Mouse (Mus musculus) 3134 (cell line): ENCODE measurements around the gene Adarb2.

ENCODE experiments used
- DNase-seq: peaks from one replicate; pipeline ENCODE4 v3.0.0-alpha.2; 2011; ENCODE audit warnings: low spot score; ENCODE audit not compliant: insufficient read length; ENCODE audit errors: extremely low read depth

Gene Adarb2

GRCm38 (mm10) chr13:8484592-8485272 lies 282.1 kb downstream of the Adarb2 start:
- DNase-seq = no peak

GRCm38 (mm10) chr13:8487756-8488434 lies 285.2 kb downstream of the Adarb2 start:
- no peak for DNase-seq

GRCm38 (mm10) chr13:8493363-8493762 lies 290.7 kb downstream of the Adarb2 start:
- DNase-seq = no peak

DNA sequence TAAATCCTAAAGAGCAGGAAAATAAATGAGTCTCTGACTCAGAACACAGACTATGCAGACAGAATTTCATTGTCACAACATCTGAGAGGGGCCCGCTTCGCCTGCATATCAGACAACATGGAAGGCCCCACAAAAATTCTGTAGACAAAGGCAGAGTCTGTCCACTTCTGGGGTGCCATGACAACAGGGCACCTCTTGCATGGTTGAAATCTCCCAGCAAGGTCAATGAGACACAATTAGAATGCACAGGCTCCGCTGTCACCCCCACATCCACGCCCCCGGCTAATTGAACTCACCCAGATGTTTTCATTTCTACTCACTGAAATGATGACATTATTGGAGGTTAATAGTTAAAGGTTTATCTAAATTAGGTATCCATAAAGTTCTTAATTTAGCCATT lies 296.9 kb downstream of the Adarb2 start:
- DNase-seq = no peak

DNA sequence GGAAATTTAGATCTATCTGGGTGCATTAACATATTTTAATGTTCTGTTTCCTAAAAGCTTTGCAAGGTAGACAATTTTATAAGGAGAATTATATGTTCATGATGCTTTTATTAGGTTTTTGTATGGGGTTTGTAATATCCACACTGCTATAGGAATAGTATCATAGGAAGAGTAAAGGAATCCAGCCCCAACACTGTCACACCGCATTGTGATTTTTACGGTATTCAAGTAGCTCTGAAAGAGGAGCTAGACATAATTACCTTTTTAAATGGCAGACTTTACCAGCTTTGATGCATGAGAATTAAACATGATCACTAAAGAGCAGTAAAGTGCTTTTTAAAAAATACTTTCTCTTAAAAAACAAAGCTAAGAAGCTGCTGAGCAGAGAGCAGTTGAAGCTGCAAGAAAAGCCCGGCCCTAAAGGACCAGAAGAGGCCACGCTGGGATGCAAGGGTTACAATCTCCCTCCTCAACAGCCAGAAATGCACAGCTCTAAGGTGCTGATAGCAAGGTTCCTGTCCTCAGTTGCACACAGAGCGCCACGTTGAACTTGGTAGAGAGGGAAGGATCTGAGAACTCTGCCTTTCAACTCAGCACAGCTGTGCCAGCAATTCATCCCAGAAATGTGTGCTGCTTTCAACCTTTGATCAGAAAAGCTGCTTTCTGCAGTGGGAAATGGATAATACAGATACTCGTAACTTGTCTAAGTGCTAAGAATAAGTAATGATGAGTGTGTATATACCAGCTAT lies 308.6 kb downstream of the Adarb2 start:
- no peak for DNase-seq

DNA sequence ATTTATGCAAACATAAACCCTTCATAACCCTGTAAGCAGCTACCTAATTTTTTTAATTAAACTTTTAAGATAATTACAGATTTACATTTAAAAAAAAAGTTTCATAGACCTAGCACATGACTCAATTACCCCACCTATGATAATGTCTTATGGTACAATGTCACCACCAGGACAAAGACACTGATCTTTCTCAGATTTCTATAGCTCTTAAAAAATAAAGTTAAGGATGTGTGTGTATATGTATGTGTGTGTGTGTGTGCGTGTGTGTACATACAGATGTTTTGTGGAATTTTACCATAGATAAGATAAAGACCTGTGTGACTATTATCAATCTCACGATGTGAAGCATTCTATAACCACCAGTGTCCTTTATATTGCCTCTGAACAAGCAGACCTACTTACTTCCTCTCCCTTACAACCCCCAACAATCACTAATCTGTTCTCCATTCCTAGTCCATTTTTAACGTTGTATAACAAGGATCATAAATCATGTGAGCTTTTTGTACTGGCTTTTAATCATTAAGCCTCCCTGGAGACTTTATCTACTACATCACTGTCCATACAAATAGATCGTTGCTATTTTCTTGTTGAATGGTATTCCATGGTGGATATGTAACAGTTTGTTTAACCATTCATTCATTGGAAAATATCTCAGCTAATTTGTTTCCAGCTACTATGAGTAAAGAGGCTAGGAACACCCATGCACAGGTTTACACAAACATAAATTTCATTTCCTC lies 313.5 kb downstream of the Adarb2 start:
- DNase-seq = no peak

DNA sequence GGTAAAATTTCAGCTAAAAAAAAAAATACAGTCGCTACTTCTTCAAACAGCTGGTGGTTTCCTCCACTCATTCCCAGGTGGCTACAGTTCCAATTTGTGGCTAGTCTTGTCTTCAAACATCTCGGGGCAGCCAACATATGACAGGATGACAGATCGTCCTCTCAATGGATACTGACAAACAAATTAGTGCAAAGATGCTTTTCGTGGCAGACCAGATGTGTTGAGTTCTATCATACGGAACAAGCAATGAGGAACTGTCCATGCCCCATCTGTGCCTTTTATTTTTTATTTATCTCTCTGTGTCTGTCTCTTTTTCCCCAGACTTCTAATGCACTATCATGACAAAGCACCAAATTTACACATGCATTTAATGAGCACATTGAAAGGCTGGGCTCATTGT lies 316.5 kb downstream of the Adarb2 start:
- no peak for DNase-seq

DNA sequence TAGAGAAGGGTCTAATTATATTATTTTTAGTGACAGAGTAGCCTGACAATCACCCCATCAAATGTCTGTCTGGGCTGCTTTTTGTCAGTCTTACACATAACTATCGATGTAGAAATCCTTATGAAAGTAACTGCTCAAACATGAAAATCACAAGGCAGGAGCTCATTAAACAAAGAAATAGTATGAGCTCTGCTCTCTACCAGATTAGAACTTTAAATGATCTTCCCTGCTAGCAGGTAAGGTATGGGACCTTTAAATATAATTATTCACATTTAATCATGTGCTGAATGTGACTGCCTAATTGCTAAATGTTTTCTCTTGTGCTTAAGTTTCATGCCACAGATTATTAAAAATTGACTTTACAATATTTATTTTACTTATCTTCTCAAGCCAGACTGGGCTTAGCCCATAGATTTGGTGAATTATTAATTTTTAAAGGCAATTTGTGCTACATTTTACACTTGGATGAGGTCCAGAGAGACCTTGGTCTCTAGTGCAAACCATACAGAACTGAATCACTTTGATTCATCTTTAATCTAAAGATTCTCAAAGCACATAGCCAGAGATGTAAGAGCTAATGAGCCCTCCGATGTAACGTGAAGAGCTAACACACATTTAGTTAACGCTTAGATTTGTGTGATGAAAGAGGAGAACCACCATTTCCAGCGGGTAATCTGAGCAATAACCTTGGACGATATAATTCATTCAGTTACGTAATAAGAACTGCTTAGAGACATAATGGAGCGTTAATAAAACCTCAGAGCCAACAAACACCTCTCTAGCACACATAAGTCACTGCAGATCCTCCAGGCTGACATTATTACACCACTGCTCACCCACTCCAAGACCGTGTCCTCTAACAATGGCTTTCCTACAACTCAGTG lies 323.3 kb downstream of the Adarb2 start:
- no peak for DNase-seq

GRCm38 (mm10) chr13:8534265-8535113 lies 331.8 kb downstream of the Adarb2 start:
- no peak for DNase-seq

DNA sequence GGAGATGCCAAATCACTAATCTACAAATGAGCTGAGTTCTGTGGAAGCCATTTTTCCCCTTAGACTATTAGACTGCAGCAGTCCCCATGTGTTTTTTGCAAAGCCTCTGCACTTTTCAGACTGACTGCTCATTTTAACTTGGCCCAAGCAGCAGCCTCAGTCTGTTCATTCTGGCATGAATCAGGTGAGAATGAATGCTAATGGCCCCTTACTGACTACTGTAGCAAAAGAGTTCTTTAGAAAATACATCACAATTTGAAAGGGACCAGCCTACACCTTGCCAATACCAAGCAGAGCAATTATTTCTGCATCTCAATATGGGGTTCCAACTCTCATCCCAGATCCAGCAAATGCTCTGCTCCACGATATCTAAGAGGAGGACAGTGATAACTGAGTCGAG lies 335.8 kb downstream of the Adarb2 start:
- DNase-seq = no peak

DNA sequence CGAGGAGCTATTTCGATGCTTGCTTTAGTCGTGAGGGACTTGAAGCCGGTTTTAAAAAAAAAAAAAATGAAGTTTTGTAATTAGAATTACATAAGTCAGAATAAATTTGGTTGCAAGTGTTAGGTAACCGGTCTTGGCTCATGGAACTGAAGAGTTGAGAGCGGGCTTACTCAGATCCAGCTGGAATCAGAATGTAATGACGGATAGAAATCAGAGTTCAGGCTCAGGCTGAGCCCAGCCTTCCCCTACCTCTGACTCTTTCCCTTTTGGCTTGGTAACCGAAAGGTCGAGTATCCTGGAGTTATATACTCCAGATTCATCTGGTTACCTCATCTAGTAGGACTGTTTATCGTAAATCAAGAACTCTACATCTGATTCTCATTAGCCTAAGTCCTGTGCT lies 336.2 kb downstream of the Adarb2 start:
- no peak for DNase-seq

DNA sequence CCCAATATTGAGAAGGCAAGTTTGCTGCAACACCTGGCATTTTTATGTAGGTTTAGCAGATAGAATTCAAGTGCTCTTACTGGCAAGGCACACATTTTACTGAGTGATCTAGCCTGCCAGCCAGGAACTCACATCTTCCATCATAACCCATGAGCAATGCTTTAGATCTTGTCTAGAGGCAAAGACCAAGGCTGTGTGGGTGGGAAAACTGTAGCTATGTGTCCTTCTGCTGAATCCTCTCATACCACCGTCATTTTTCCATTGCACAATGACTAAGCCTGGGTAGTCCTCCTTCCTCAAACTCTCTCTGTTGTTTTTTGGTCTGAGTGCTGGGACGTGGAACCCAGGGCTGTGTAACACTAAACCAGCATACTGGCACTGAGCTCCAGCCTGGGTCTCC lies 340.0 kb downstream of the Adarb2 start:
- no peak for DNase-seq

DNA sequence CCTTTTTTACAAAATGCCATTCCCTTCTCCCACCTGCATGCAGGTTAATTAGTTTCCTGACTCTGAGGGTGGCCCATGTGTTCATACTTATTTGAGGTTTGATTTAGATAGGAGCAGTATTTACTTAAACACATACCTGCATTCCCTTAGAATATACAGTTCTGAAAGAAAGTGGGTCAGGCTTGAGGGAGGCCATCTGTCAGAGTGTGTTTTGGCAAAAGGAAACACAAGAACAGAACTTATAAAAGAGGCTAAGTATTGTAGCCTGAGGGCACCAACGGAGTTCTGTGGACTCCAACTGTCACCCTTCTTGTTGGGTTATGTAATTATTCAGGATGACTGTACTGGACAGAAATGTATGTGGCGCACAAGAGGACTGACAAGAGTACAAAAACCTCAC lies 349.6 kb downstream of the Adarb2 start:
- no peak for DNase-seq

DNA sequence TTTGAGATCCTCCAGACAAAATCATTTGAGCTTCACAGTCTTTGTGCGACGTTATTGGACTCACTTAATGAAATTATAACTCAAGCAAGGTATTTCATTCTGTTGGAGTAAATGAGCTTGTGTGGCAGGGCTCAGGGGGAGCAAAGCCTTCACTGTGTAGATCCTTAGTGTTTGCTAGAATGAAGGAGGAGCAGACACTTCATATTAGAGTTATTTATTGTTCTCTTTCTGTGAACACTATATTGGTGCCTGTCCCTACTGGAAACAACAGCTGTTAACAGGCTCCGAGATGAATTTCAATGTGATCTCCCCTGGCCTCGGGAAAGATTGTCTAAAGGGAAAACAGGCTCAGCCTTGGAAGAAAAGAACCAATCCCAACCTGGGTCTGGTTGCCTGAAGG lies 355.1 kb downstream of the Adarb2 start:
- no peak for DNase-seq

- DNase-seq = no peak
Measured at GRCm38 (mm10) chr13:8560485-8560884, 357.8 kb downstream of the Adarb2 start.

- DNase-seq = no peak
Measured at GRCm38 (mm10) chr13:8563161-8563560, 360.5 kb downstream of the Adarb2 start.

- no peak for DNase-seq
Measured at GRCm38 (mm10) chr13:8567111-8568026, 364.7 kb downstream of the Adarb2 start.

DNA sequence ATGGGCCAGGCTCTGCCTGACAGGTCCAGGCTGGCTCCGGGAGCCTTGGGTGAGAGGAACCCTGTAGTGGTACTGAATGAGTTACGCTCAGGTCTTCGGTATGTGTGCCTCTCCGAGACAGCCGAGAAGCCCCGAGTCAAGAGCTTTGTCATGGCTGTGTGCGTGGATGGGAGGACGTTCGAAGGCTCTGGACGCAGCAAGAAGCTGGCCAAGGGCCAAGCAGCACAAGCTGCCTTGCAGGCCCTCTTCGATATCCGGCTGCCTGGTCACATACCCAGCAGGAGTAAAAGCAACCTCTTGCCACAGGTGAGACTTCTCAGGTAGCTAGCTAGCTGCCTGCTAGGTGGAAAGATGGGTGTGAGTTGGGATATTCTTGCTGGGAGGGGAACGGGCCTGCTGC lies 367.6 kb downstream of the Adarb2 start:
- DNase-seq = no peak
